Mouse (Mus musculus) G1E (cell line): ENCODE data around the gene Spry1. TPM values are rescaled to one million over a fixed set of nuclear protein-coding genes. Genes with fewer than 3 reads are reported as not detected.
A peak's percentile ranks its signal among the peaks of the same experiment; 100 is the strongest.

Experiments
- ATAC-seq: 2 replicates; pipeline ENCODE4 v1.8.0; 2016; ENCODE audit warnings: mild to moderate bottlenecking; ENCODE audit not compliant: insufficient number of reproducible peaks, poor library complexity, low FRiP score, severe bottlenecking; ENCODE audit errors: extremely low read depth
- DNase-seq: peaks from one replicate; pipeline ENCODE4 v3.0.0; 2012; ENCODE audit warnings: low spot score
- H3K27me3 ChIP-seq: 2 replicates; pipeline ENCODE4 v1.6.1; 2012; ENCODE audit warnings: mild to moderate bottlenecking, low read length, inconsistent platforms; ENCODE audit not compliant: insufficient read depth
- H3K36me3 ChIP-seq: replicated peaks from 2 replicates; pipeline ENCODE3; 2012; ENCODE audit warnings: mild to moderate bottlenecking, inconsistent platforms
- H3K4me1 ChIP-seq: 2 replicates; pipeline ENCODE4 v1.6.1; 2012; ENCODE audit warnings: low read depth, low read length, inconsistent platforms, mixed read lengths; ENCODE audit not compliant: insufficient read depth
- H3K4me3 ChIP-seq: 2 replicates; pipeline ENCODE4 v1.5.1; 2012; ENCODE audit warnings: low read depth, mild to moderate bottlenecking, inconsistent platforms, low read length, moderate library complexity, mixed read lengths
- H3K9me3 ChIP-seq: replicated peaks from 2 replicates; pipeline ENCODE4 v1.6.1; 2012; ENCODE audit warnings: inconsistent platforms
- CTCF ChIP-seq: IDR thresholded peaks from 2 replicates; pipeline ENCODE4 v1.5.1; 2012; ENCODE audit warnings: low read depth, low read length, inconsistent platforms, mixed read lengths
- GATA1 ChIP-seq: IDR thresholded peaks from 2 replicates; pipeline ENCODE4 v1.6.1; 2012; ENCODE audit warnings: borderline replicate concordance, low read length, inconsistent platforms, mixed read lengths
- GATA2 ChIP-seq: IDR thresholded peaks from 2 replicates; pipeline ENCODE4 v1.6.1; 2012; ENCODE audit warnings: low read depth, low read length, inconsistent platforms, borderline replicate concordance
- POLR2AphosphoS5 ChIP-seq: IDR thresholded peaks from 2 replicates; pipeline ENCODE4 v1.6.1; 2012; ENCODE audit warnings: low read depth, low read length, inconsistent platforms; ENCODE audit not compliant: insufficient replicate concordance
- TAL1 ChIP-seq: conservative IDR thresholded peaks from 2 replicates; pipeline ENCODE4 v1.6.1; 2012; ENCODE audit warnings: low read depth, low read length, inconsistent platforms, mixed read lengths
- polyA plus RNA-seq: library from polyadenylated mRNA; stranded (reverse); fragments of >175 nt; gene quantifications from 2 replicates; pipeline ENCODE4 v1.2.3, GENCODE M21; 2012
- total RNA-seq, 2 experiments: library from RNA; stranded (forward) in 1 of 2; stranded (reverse) in 1 of 2; fragments of 200-1000 nt in 1 of 2; fragments of >200 nt in 1 of 2; fragmentation: Nextera tagmentation in 1 of 2; gene quantifications; 2 replicates each; pipeline ENCODE4 v1.2.3; 2014 to 2017

Gene Spry1
- total and polyA plus RNA-seq, 3 experiments = 3.9 to 28.4 (median 5.7) TPM

GRCm38 (mm10) chr3:37666291-37667118 is 26.8 kb downstream of the Spry1 start:
- Histone ChIP-seq H3K9me3 (no peaks in the 10 kb centered on the region), H3K27me3 (peaks cover 2% of the 10 kb centered on the region; the same call in 1 of the 2 replicates), H3K4me1 (peaks cover 64% of the 10 kb centered on the region), H3K4me3 (peak overlapping the region; percentile 27; the same call in 1 of the 2 replicates), H3K36me3 (no peaks in the 10 kb centered on the region)
- ATAC-seq (peak; percentile 93), DNase-seq (peak; percentile 60)
- TF ChIP-seq TAL1 (no peak), CTCF (no peak), GATA1 (no peak), POLR2AphosphoS5 (no peak), GATA2 (no peak)

- Histone ChIP-seq H3K4me3 (peak overlapping the region; percentile 27; the same call in 1 of the 2 replicates), H3K4me1 (peaks cover 65% of the 10 kb centered on the region), H3K36me3 (no peaks in the 10 kb centered on the region), H3K27me3 (peaks cover 2% of the 10 kb centered on the region; the same call in 1 of the 2 replicates), H3K9me3 (no peaks in the 10 kb centered on the region)
- TF ChIP-seq GATA2 (no peak), POLR2AphosphoS5 (no peak), CTCF (no peak), GATA1 (no peak)
- DNase-seq (no peak), ATAC-seq (no peak)
Observed at GRCm38 (mm10) chr3:37667119-37667467, 27.3 kb downstream of the Spry1 start.

GRCm38 (mm10) chr3:37667736-37668135 is 28.0 kb downstream of the Spry1 start:
- DNase-seq = no peak
- Histone ChIP-seq H3K4me1 (peaks cover 67% of the 10 kb centered on the region), H3K27me3 (peaks cover 2% of the 10 kb centered on the region; the same call in 1 of the 2 replicates), H3K9me3 (no peaks in the 10 kb centered on the region), H3K4me3 (no peak overlapping the region), H3K36me3 (no peaks in the 10 kb centered on the region)
- ATAC-seq = no peak
- TF ChIP-seq POLR2AphosphoS5 = no peak

- no peak for DNase-seq
- TF ChIP-seq GATA1 = no peak
- no peak for TF ChIP-seq GATA2
- TF ChIP-seq POLR2AphosphoS5 = no peak
- TF ChIP-seq TAL1 = no peak
- peaks cover 70% of the 10 kb centered on the region for H3K4me1 ChIP-seq
Observed at GRCm38 (mm10) chr3:37668652-37669051, 28.9 kb downstream of the Spry1 start.

GRCm38 (mm10) chr3:37669100-37669499 is 29.4 kb downstream of the Spry1 start:
- TF ChIP-seq GATA2 = no peak
- TF ChIP-seq GATA1 = no peak
- no peak for TF ChIP-seq TAL1
- no peak for TF ChIP-seq POLR2AphosphoS5
- TF ChIP-seq CTCF = no peak
- DNase-seq (no peak), ATAC-seq (no peak)
- H3K27me3 ChIP-seq = peaks cover 9% of the 10 kb centered on the region; the same call in 1 of the 2 replicates
- no peaks in the 10 kb centered on the region for H3K9me3 ChIP-seq
- H3K4me3 ChIP-seq = no peak overlapping the region
- peaks cover 72% of the 10 kb centered on the region for H3K4me1 ChIP-seq
- no peaks in the 10 kb centered on the region for H3K36me3 ChIP-seq

More at GRCm38 (mm10) chr3:37668652-37669051, 28.9 kb downstream of the Spry1 start:
- Histone ChIP-seq H3K4me3 (no peak overlapping the region), H3K27me3 (peaks cover 4% of the 10 kb centered on the region; the same call in 1 of the 2 replicates), H3K36me3 (no peaks in the 10 kb centered on the region), H3K9me3 (no peaks in the 10 kb centered on the region)
- ATAC-seq = no peak

GRCm38 (mm10) chr3:37672266-37673040 is 32.7 kb downstream of the Spry1 start:
- no peak for DNase-seq
- no peak for TF ChIP-seq TAL1
- no peak for TF ChIP-seq GATA1
- TF ChIP-seq GATA2 = no peak
- TF ChIP-seq CTCF = no peak
- TF ChIP-seq POLR2AphosphoS5 = no peak

More at GRCm38 (mm10) chr3:37672266-37673040, 32.7 kb downstream of the Spry1 start:
- Histone ChIP-seq H3K4me3 (no peak overlapping the region; the same call in 1 of the 2 replicates), H3K4me1 (peaks cover 62% of the 10 kb centered on the region), H3K36me3 (no peaks in the 10 kb centered on the region), H3K9me3 (no peaks in the 10 kb centered on the region), H3K27me3 (peaks cover 35% of the 10 kb centered on the region)
- peak; percentile 61 for ATAC-seq
